Mouse (Mus musculus): ENCODE measurements around the gene Bdkrb1. TPM values are rescaled to one million over a fixed set of nuclear protein-coding genes. Genes with fewer than 3 reads are reported as not detected.

Bdkrb1 gene
- polyA plus RNA-seq, 1 experiment from 2014 or later: 0.39 TPM

- Histone ChIP-seq H3K4me2 (ENCODE audit: low read depth, low read length) (no peak overlapping the region), H3K27ac (ENCODE audit: low read depth, low read length) (no peak overlapping the region), H3K4me1 (ENCODE audit: control insufficient read depth, insufficient read depth, low read length) (no peaks in the 10 kb centered on the region), H3K9me3 (ENCODE audit: control insufficient read depth, low read length) (no peaks in the 10 kb centered on the region), H3K27me3 (ENCODE audit: control insufficient read depth, insufficient read depth, low read length) (no peaks in the 10 kb centered on the region), H3K36me3 (ENCODE audit: control insufficient read depth, insufficient read depth, low read length) (peaks cover 83% of the 10 kb centered on the region), H3K9ac (replicated peaks; ENCODE audit: low read depth, low read length) (no peak overlapping the region), H3K4me3 (ENCODE audit: low read depth, low read length) (no peak overlapping the region)
- ATAC-seq (ENCODE audit: low read depth): no peak
- 83% methylated on average over 4 of the region's 4 CpGs for WGBS
Measured at GRCm38 (mm10) chr12:105637554-105637953, 34.7 kb downstream of the Bdkrb1 start.

GRCm38 (mm10) chr12:105642770-105643321 is 40.0 kb downstream of the Bdkrb1 start:
- no peaks in the 10 kb centered on the region for H3K27me3 ChIP-seq (ENCODE audit: control insufficient read depth, insufficient read depth, low read length)
- no peak overlapping the region for H3K4me2 ChIP-seq (ENCODE audit: low read depth, low read length)
- no peak overlapping the region for H3K9ac ChIP-seq (replicated peaks; ENCODE audit: low read depth, low read length)
- H3K4me3 ChIP-seq (ENCODE audit: low read depth, low read length): no peak overlapping the region
- no peaks in the 10 kb centered on the region for H3K4me1 ChIP-seq (ENCODE audit: control insufficient read depth, insufficient read depth, low read length)
- ATAC-seq (ENCODE audit: low read depth): no peak
- H3K9me3 ChIP-seq (ENCODE audit: control insufficient read depth, low read length): no peaks in the 10 kb centered on the region
- 95% methylated on average over 11 of the region's 11 CpGs for WGBS
- H3K36me3 ChIP-seq (ENCODE audit: control insufficient read depth, insufficient read depth, low read length): peaks cover 80% of the 10 kb centered on the region
- H3K27ac ChIP-seq (ENCODE audit: low read depth, low read length): no peak overlapping the region

Other genes starting within 250 kb of the Bdkrb1 start
- 20.2 and 30.4 TPM in 2 replicates for gene D430019H16Rik, start 149.2 kb upstream of the Bdkrb1 start, polyA plus RNA-seq (2014; fragmentation: Nextera tagmentation; extraction: Ambion mirVana)
- 0.43 and 1.1 TPM in 2 replicates for gene Bdkrb2, start 39.9 kb upstream of the Bdkrb1 start, polyA plus RNA-seq (2014; fragmentation: Nextera tagmentation; extraction: Ambion mirVana)
- 30.3 and 34.3 TPM in 2 replicates for gene Gskip, start 81.7 kb downstream of the Bdkrb1 start, polyA plus RNA-seq (2014; fragmentation: Nextera tagmentation; extraction: Ambion mirVana)
- gene Atg2b, start 82.1 kb downstream of the Bdkrb1 start, polyA plus RNA-seq (2014; fragmentation: Nextera tagmentation; extraction: Ambion mirVana): 19.5 and 24.0 TPM in 2 replicates
- 1.0 and 1.1 TPM in 2 replicates for gene Ak7, start 102.9 kb downstream of the Bdkrb1 start, polyA plus RNA-seq (2014; fragmentation: Nextera tagmentation; extraction: Ambion mirVana)
- 142 and 144 TPM in 2 replicates for gene Papola, start 181.6 kb downstream of the Bdkrb1 start, polyA plus RNA-seq (2014; fragmentation: Nextera tagmentation; extraction: Ambion mirVana)